Mouse (Mus musculus) liver, postnatal 0 days (tissue): ENCODE measurements around the gene Srrm1.
A peak's percentile ranks its signal among the peaks of the same experiment; 100 is the strongest.

Source experiments
- CTCF ChIP-seq: sonication (generic); IDR thresholded peaks from 2 replicates; pipeline ENCODE4 v1.5.1; 2016; ENCODE audit warnings: antibody characterized with exemption, low read depth
- EP300 ChIP-seq: IDR thresholded peaks from 2 replicates; pipeline ENCODE4 v1.6.1; 2016; ENCODE audit warnings: antibody characterized with exemption, low read depth, mild to moderate bottlenecking

- peak; percentile 50 for TF ChIP-seq CTCF
- no peak for TF ChIP-seq EP300
Observed at GRCm38 (mm10) chr4:135396303-135396702, 43.2 kb upstream of the Srrm1 start.
